Mouse (Mus musculus) erythroblast, embryonic 14.5 days (primary cell): ENCODE results near the gene Rreb1. TPM values are rescaled to one million over a fixed set of nuclear protein-coding genes. Genes with fewer than 3 reads are reported as not detected.
"Not testable (repeated sequence)": the region's sequence is repeated elsewhere in the genome, so short reads cannot be mapped to it uniquely, and the experiment has no call there.

Experiments used
- H3K27me3 ChIP-seq: 2 replicates; pipeline ENCODE4 v1.6.1; 2012; ENCODE audit warnings: inconsistent platforms; ENCODE audit not compliant: control insufficient read depth
- H3K36me3 ChIP-seq: 2 replicates; pipeline ENCODE4 v1.6.1; 2012; ENCODE audit warnings: mild to moderate bottlenecking, inconsistent platforms; ENCODE audit not compliant: control insufficient read depth
- H3K4me1 ChIP-seq: 2 replicates; pipeline ENCODE4 v1.6.1; 2012; ENCODE audit warnings: inconsistent platforms; ENCODE audit not compliant: control insufficient read depth
- H3K4me3 ChIP-seq: replicated peaks from 2 replicates; pipeline ENCODE3; 2012; ENCODE audit warnings: moderate library complexity, mild to moderate bottlenecking, inconsistent platforms
- H3K9me3 ChIP-seq: 2 replicates; pipeline ENCODE4 v1.6.1; 2012; ENCODE audit warnings: low read length, inconsistent platforms, mixed read lengths; ENCODE audit not compliant: control insufficient read depth
- GATA1 ChIP-seq: IDR thresholded peaks from 2 replicates; pipeline ENCODE4 v1.6.1; 2012; ENCODE audit warnings: low read length, inconsistent platforms, mixed read lengths
- TAL1 ChIP-seq: IDR thresholded peaks from 3 replicates; pipeline ENCODE4 v1.6.1; 2012; ENCODE audit warnings: low read length, inconsistent platforms, mixed read lengths
- polyA plus RNA-seq: library from polyadenylated mRNA; stranded (reverse); fragments of >175 nt; gene quantifications from 2 replicates; pipeline ENCODE4 v1.2.3, GENCODE M21; 2012

The Rreb1 gene
- polyA plus RNA-seq, 1 experiment = 0.60 TPM

- TF ChIP-seq GATA1 = no peak
- no peak for TF ChIP-seq TAL1
- H3K9me3 ChIP-seq = no peaks in the 10 kb centered on the region
- no peak overlapping the region for H3K4me3 ChIP-seq
- peaks cover 2% of the 10 kb centered on the region for H3K36me3 ChIP-seq
- H3K4me1 ChIP-seq = peaks cover 65% of the 10 kb centered on the region
- H3K27me3 ChIP-seq = no peaks in the 10 kb centered on the region
Measured at GRCm38 (mm10) chr13:37830874-37831311, 52.7 kb downstream of the Rreb1 start.

DNA sequence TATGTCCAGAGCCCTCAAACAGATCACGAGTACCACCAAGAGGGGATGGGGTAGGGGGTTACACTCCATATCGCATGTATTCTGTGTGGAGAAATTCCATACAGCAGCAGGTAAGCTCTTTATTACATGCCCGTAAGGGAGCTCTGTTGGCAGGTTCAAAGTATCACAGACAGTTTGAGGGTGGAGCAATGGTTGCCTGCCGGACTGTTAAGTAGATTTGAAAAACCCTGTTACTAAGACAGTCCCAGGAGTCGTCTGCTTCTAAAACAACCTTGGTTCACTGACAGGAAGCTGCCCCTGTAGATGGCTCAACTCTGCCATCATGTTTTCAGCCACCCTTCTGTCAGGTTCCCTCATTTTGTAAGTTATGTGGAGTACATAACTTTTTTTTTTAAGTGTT, 54.3 kb downstream of the Rreb1 start:
- Histone ChIP-seq H3K36me3 (peaks cover 2% of the 10 kb centered on the region), H3K27me3 (no peaks in the 10 kb centered on the region), H3K9me3 (no peaks in the 10 kb centered on the region), H3K4me1 (peaks cover 59% of the 10 kb centered on the region), H3K4me3 (no peak overlapping the region)
- TF ChIP-seq GATA1 (no peak), TAL1 (no peak)

GRCm38 (mm10) chr13:37833500-37833899, 55.3 kb downstream of the Rreb1 start:
- H3K9me3 ChIP-seq = no peaks in the 10 kb centered on the region
- TF ChIP-seq GATA1 (no peak), TAL1 (no peak)
- H3K27me3 ChIP-seq = no peaks in the 10 kb centered on the region
- H3K4me1 ChIP-seq = peaks cover 53% of the 10 kb centered on the region
- H3K36me3 ChIP-seq = peaks cover 2% of the 10 kb centered on the region
- H3K4me3 ChIP-seq = no peak overlapping the region

- no peaks in the 10 kb centered on the region for H3K27me3 ChIP-seq
- peaks cover 52% of the 10 kb centered on the region for H3K4me1 ChIP-seq
- TF ChIP-seq GATA1 (no peak), TAL1 (no peak)
- H3K9me3 ChIP-seq = no peaks in the 10 kb centered on the region
- H3K4me3 ChIP-seq = no peak overlapping the region
- H3K36me3 ChIP-seq = peaks cover 7% of the 10 kb centered on the region
Measured at GRCm38 (mm10) chr13:37835296-37835695, 57.1 kb downstream of the Rreb1 start.

DNA sequence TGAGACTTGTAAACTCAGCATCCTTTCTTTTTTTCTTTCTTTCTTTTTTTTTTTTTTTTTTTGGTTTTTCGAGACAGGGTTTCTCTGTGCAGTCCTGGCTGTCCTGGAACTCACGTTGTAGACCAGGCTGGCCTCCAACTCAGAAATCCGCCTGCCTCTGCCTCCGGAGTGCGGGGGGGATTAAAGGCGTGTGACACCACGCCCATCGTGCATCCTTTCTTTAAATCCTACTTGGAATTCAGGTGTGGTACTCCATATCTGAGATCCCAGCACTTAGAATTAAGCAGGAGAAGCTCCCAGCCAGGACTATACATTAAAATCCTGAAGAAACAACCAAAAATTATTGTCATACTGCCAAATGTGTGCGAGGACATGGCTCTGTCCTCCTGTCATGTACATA, 57.6 kb downstream of the Rreb1 start:
- not testable (repeated sequence) for H3K36me3 ChIP-seq, H3K27me3 ChIP-seq, H3K9me3 ChIP-seq, H3K4me3 ChIP-seq
- peaks cover 48% of the 10 kb centered on the region for H3K4me1 ChIP-seq

GRCm38 (mm10) chr13:37837372-37837771, 59.2 kb downstream of the Rreb1 start:
- H3K4me1 ChIP-seq = peaks cover 40% of the 10 kb centered on the region
- TF ChIP-seq GATA1 = no peak
- no peak for TF ChIP-seq TAL1
- H3K36me3 ChIP-seq = peaks cover 9% of the 10 kb centered on the region
- no peaks in the 10 kb centered on the region for H3K27me3 ChIP-seq
- H3K9me3 ChIP-seq = no peaks in the 10 kb centered on the region
- no peak overlapping the region for H3K4me3 ChIP-seq

- peaks cover 8% of the 10 kb centered on the region for H3K36me3 ChIP-seq
- no peaks in the 10 kb centered on the region for H3K9me3 ChIP-seq
- no peaks in the 10 kb centered on the region for H3K27me3 ChIP-seq
- no peak overlapping the region for H3K4me3 ChIP-seq
- H3K4me1 ChIP-seq = peaks cover 35% of the 10 kb centered on the region
- TF ChIP-seq TAL1 (no peak), GATA1 (no peak)
Measured at GRCm38 (mm10) chr13:37838260-37839183, 60.3 kb downstream of the Rreb1 start.

DNA sequence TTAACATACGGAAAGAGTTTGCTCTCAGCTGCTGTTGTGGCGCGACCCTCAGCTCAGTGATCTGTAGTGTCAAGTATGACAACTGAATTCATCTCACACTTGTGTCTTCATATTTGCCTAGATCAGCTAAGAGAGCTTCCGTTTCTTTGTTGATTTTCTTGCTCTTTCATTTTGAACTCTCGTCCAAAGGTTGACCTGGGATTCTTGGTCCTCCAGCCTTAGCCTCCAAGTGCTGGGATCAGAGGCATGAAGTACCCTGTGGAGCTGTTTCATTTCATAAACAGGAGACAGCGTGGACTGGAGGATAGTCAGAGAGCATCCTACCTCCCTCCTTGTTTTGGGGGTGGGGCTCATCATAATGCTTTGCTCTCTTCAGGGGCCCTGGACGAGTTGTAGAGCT, 65.0 kb downstream of the Rreb1 start:
- Histone ChIP-seq H3K9me3 (no peaks in the 10 kb centered on the region), H3K4me3 (no peak overlapping the region), H3K4me1 (peaks cover 56% of the 10 kb centered on the region), H3K27me3 (no peaks in the 10 kb centered on the region), H3K36me3 (peaks cover 7% of the 10 kb centered on the region)
- TF ChIP-seq TAL1 (no peak), GATA1 (no peak)

DNA sequence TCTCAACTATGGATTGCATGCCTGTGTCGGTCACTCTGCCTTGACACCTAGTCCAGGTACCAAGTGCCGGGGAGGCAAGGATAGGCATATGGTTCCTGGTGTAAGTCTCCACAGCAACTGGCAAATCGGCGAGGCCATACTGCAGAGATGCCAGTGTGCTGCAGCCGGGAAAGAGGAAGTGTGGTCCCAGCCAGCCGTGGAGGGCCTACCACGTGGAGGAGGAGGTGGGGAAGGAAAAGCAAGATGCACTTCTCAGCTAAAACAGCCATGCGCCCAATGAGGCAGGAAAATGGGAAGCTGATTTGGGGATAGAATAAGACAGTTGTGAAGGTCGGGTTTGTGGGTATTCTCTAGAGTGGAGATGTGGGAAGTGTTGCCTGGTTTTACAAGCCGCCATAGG, 65.6 kb downstream of the Rreb1 start:
- peaks cover 52% of the 10 kb centered on the region for H3K4me1 ChIP-seq
- TF ChIP-seq GATA1 (no peak), TAL1 (no peak)
- H3K27me3 ChIP-seq = no peaks in the 10 kb centered on the region
- H3K9me3 ChIP-seq = no peaks in the 10 kb centered on the region
- H3K36me3 ChIP-seq = peaks cover 3% of the 10 kb centered on the region; the same call in 1 of the 2 replicates
- no peak overlapping the region for H3K4me3 ChIP-seq

GRCm38 (mm10) chr13:37845156-37845555, 67.0 kb downstream of the Rreb1 start:
- H3K4me3 ChIP-seq = no peak overlapping the region
- peaks cover 2% of the 10 kb centered on the region; the same call in 1 of the 2 replicates for H3K36me3 ChIP-seq
- TF ChIP-seq TAL1 (no peak), GATA1 (no peak)
- H3K9me3 ChIP-seq = no peaks in the 10 kb centered on the region
- peaks cover 53% of the 10 kb centered on the region for H3K4me1 ChIP-seq
- H3K27me3 ChIP-seq = no peaks in the 10 kb centered on the region
